Mouse (Mus musculus): ENCODE measurements at regions not wholly inside any gene's neighbourhood (a gene's known extent, or its start where the extent isn't known, plus 50 kb on each side); places are given as distances from the start of the nearest gene placed in this dataset.

GRCm38 (mm10) chr2:61267706-61268105 lies 304.7 kb upstream of the Rbms1 start:
- no peak overlapping the region for H3K27ac ChIP-seq
- ATAC-seq (ENCODE audit: insufficient number of reproducible peaks, low FRiP score, low TSS enrichment, low read depth), result no peak
- H3K4me2 ChIP-seq, result no peak overlapping the region
- no peaks in the 10 kb centered on the region for H3K9me3 ChIP-seq
- H3K4me3 ChIP-seq, result no peak overlapping the region
- no peaks in the 10 kb centered on the region for H3K36me3 ChIP-seq
- no peaks in the 10 kb centered on the region for H3K27me3 ChIP-seq
- no peaks in the 10 kb centered on the region for H3K4me1 ChIP-seq
- H3K9ac ChIP-seq, result no peak overlapping the region
- WGBS, result 76% methylated on average over 3 of the region's 3 CpGs

GRCm38 (mm10) chr2:61250068-61250800 lies 287.2 kb upstream of the Rbms1 start:
- Histone ChIP-seq H3K4me2 (no peak overlapping the region), H3K9me3 (no peaks in the 10 kb centered on the region), H3K36me3 (no peaks in the 10 kb centered on the region), H3K4me1 (no peaks in the 10 kb centered on the region; the same call in 1 of the 2 replicates), H3K9ac (no peak overlapping the region), H3K4me3 (no peak overlapping the region), H3K27ac (no peak overlapping the region), H3K27me3 (no peaks in the 10 kb centered on the region)
- 48% methylated on average over 9 of the region's 9 CpGs for WGBS
- no peak for ATAC-seq (ENCODE audit: insufficient number of reproducible peaks, low FRiP score, low TSS enrichment, low read depth)

DNA sequence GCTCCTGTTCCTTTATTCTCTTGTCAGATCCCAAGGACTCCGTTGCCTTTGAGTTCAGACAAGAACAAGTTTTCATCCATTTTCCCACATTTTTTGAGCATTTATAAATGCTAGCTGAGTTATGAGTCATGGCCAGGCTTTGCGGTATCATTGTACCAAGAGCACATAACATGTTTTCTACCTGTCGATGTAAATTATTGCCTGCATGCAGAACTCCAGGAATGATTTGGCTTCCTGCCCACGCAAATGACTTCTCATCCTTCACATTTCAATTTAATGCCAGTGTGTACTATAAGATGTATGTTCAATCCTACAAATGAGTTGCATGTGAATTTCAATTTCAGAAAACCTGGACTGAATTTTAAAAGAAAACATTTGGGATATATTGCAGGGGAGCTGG lies 285.0 kb upstream of the Rbms1 start:
- no peak for ATAC-seq (ENCODE audit: insufficient number of reproducible peaks, low FRiP score, low TSS enrichment, low read depth)
- WGBS, result 43% methylated on average over 4 of the region's 4 CpGs

DNA sequence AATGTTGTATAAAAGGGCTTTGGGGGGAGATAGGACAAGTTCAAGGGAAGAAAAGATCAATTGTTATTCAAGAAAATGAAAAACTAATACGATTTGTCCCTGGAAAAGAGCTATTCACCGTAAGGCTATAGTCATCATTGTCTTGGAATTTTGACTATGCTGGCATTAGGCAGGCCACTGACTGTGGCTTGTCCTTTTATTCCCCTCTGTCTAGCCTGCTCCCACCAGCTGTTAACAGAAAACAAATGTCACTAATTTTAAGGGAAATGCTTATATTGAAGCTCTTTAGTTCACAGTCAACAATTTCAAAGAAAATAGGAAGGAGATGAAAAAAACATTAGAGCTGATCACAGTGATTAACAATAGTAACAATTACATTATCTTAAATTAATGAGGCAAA lies 284.3 kb upstream of the Rbms1 start:
- Histone ChIP-seq H3K36me3 (no peaks in the 10 kb centered on the region), H3K27me3 (no peaks in the 10 kb centered on the region), H3K9ac (no peak overlapping the region), H3K4me2 (no peak overlapping the region), H3K27ac (no peak overlapping the region), H3K4me1 (no peaks in the 10 kb centered on the region; the same call in 1 of the 2 replicates), H3K9me3 (no peaks in the 10 kb centered on the region), H3K4me3 (no peak overlapping the region)
- ATAC-seq (ENCODE audit: insufficient number of reproducible peaks, low FRiP score, low TSS enrichment, low read depth), result no peak
- 38% methylated on average over 2 of the region's 2 CpGs for WGBS

More for the DNA sequence above, 285.0 kb upstream of the Rbms1 start:
- H3K4me3 ChIP-seq, result no peak overlapping the region
- no peak overlapping the region for H3K9ac ChIP-seq
- no peaks in the 10 kb centered on the region for H3K9me3 ChIP-seq
- no peaks in the 10 kb centered on the region for H3K27me3 ChIP-seq
- H3K27ac ChIP-seq, result no peak overlapping the region
- H3K4me1 ChIP-seq, result no peaks in the 10 kb centered on the region; the same call in 1 of the 2 replicates
- no peak overlapping the region for H3K4me2 ChIP-seq
- no peaks in the 10 kb centered on the region for H3K36me3 ChIP-seq

- no peaks in the 10 kb centered on the region for H3K9me3 ChIP-seq
- H3K4me2 ChIP-seq, result no peak overlapping the region
- H3K9ac ChIP-seq, result no peak overlapping the region
- 3% methylated on average over 3 of the region's 3 CpGs for WGBS
- H3K27me3 ChIP-seq, result no peaks in the 10 kb centered on the region
- H3K4me3 ChIP-seq, result no peak overlapping the region
- ATAC-seq (ENCODE audit: insufficient number of reproducible peaks, low FRiP score, low TSS enrichment, low read depth), result no peak
- H3K4me1 ChIP-seq, result no peaks in the 10 kb centered on the region; the same call in 1 of the 2 replicates
- no peaks in the 10 kb centered on the region for H3K36me3 ChIP-seq
- H3K27ac ChIP-seq, result no peak overlapping the region
Observed at GRCm38 (mm10) chr2:61246691-61247258, 283.8 kb upstream of the Rbms1 start.

DNA sequence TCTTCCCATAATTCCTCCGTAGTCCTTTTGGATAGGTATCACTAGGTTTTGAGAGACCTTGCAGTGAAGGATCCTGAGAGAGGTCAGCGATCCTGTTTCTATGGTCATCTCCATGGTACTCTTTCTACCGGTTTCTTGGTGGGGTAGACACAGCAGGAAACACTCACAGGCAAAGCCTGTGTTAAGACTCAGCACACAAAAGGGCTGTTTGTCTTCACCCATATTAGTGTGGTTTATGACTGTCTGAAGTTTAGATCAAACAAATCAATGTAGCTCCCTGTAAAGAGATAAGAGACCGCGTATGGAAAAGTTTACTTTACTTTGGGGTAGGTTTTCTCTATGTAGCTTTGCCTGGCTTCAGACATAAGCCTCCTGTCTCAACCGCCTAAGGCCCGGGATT lies 282.5 kb upstream of the Rbms1 start:
- Histone ChIP-seq H3K4me1 (no peaks in the 10 kb centered on the region; the same call in 1 of the 2 replicates), H3K27me3 (no peaks in the 10 kb centered on the region), H3K9ac (no peak overlapping the region), H3K9me3 (no peaks in the 10 kb centered on the region), H3K36me3 (no peaks in the 10 kb centered on the region), H3K27ac (no peak overlapping the region), H3K4me3 (no peak overlapping the region), H3K4me2 (no peak overlapping the region)
- WGBS, result 64% methylated on average over 7 of the region's 7 CpGs
- ATAC-seq (ENCODE audit: insufficient number of reproducible peaks, low FRiP score, low TSS enrichment, low read depth), result no peak

- Histone ChIP-seq H3K9me3 (no peaks in the 10 kb centered on the region), H3K4me3 (no peak overlapping the region), H3K4me2 (no peak overlapping the region), H3K9ac (no peak overlapping the region), H3K36me3 (no peaks in the 10 kb centered on the region), H3K27ac (no peak overlapping the region), H3K27me3 (no peaks in the 10 kb centered on the region), H3K4me1 (peaks cover 4% of the 10 kb centered on the region; the same call in 1 of the 2 replicates)
- no peak for ATAC-seq (ENCODE audit: insufficient number of reproducible peaks, low FRiP score, low TSS enrichment, low read depth)
- WGBS, result 50% methylated on average over 3 of the region's 3 CpGs
Observed at GRCm38 (mm10) chr2:61221676-61222075, 258.7 kb upstream of the Rbms1 start.

DNA sequence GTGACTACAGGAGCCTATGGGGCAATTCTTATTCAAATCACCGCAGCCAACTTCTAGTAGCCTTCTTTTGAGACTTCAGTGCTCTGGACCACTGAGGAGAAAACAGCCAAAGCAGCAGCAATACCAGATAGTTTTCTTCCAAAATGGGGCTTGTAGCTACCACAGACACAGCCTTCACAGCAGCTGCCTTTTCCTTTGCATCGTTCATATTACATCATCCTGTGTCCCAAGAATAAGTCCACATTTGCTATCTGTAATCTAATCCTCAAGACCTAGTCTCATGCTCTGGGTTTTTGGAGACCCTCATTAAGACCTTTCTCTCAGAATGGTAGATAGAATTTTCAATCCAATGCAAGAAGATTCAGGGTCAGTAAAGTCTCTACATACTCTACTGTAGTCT lies 258.2 kb upstream of the Rbms1 start:
- no peaks in the 10 kb centered on the region for H3K27me3 ChIP-seq
- 91% methylated on average over 2 of the region's 2 CpGs for WGBS
- no peak overlapping the region for H3K4me2 ChIP-seq
- no peaks in the 10 kb centered on the region for H3K36me3 ChIP-seq
- no peak overlapping the region for H3K4me3 ChIP-seq
- no peaks in the 10 kb centered on the region for H3K9me3 ChIP-seq
- peaks cover 4% of the 10 kb centered on the region; the same call in 1 of the 2 replicates for H3K4me1 ChIP-seq
- H3K27ac ChIP-seq, result no peak overlapping the region
- no peak for ATAC-seq (ENCODE audit: insufficient number of reproducible peaks, low FRiP score, low TSS enrichment, low read depth)
- no peak overlapping the region for H3K9ac ChIP-seq

DNA sequence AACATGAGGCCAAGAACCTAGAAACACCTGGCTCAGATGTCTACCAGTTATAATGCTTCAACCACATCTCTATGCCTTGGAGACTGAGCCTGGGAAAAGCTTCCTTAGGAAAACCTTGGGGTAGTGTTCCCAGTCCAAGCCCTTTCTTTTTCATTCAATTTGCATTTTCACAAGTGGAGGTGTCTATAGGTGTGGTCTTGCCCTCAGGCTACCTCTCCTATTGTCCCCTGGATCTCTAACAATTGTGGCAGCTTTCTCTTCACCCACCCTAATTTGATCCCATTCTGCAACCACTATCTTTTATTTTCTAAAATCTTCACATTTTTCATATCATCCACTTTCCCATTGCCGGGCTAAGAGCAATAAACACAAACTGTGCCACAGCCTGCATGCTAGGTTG lies 251.0 kb upstream of the Rbms1 start:
- H3K4me3 ChIP-seq, result no peak overlapping the region
- no peak overlapping the region for H3K27ac ChIP-seq
- no peaks in the 10 kb centered on the region for H3K4me1 ChIP-seq
- H3K9me3 ChIP-seq, result no peaks in the 10 kb centered on the region
- H3K4me2 ChIP-seq, result no peak overlapping the region
- H3K27me3 ChIP-seq, result no peaks in the 10 kb centered on the region
- no peaks in the 10 kb centered on the region for H3K36me3 ChIP-seq
- no peak for ATAC-seq (ENCODE audit: insufficient number of reproducible peaks, low FRiP score, low TSS enrichment, low read depth)
- 81% methylated on average over 1 of the region's 1 CpGs for WGBS
- no peak overlapping the region for H3K9ac ChIP-seq

DNA sequence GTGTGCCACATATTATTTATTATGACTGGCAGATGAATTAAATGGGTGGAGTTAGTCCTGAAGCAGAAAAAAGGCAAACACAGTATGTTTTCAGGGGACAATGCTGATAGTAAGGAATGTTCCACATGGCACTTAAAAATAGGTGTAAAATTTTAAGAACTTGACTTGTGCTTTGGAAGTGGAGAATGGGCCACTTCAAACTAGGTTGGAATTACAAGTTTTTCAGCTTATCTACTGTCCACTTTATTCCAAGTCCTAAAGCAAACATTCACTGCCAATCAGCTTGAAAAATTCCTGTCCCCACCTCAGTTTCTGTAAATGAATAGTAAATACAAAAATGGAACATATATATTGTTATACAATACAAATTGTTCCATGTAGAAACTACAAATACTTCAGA lies 238.4 kb upstream of the Rbms1 start:
- Histone ChIP-seq H3K9me3 (no peaks in the 10 kb centered on the region), H3K4me2 (no peak overlapping the region), H3K36me3 (no peaks in the 10 kb centered on the region), H3K27ac (no peak overlapping the region), H3K9ac (no peak overlapping the region), H3K27me3 (no peaks in the 10 kb centered on the region), H3K4me1 (no peaks in the 10 kb centered on the region), H3K4me3 (no peak overlapping the region)
- ATAC-seq (ENCODE audit: insufficient number of reproducible peaks, low FRiP score, low TSS enrichment, low read depth), result no peak

GRCm38 (mm10) chr2:61193976-61194375 lies 231.0 kb upstream of the Rbms1 start:
- H3K4me3 ChIP-seq, result no peak overlapping the region
- ATAC-seq (ENCODE audit: insufficient number of reproducible peaks, low FRiP score, low TSS enrichment, low read depth), result no peak
- no peak overlapping the region for H3K27ac ChIP-seq
- no peaks in the 10 kb centered on the region for H3K9me3 ChIP-seq
- no peaks in the 10 kb centered on the region for H3K36me3 ChIP-seq
- no peaks in the 10 kb centered on the region for H3K4me1 ChIP-seq
- WGBS, result 18% methylated on average over 2 of the region's 2 CpGs
- no peaks in the 10 kb centered on the region for H3K27me3 ChIP-seq
- H3K4me2 ChIP-seq, result no peak overlapping the region
- no peak overlapping the region for H3K9ac ChIP-seq

DNA sequence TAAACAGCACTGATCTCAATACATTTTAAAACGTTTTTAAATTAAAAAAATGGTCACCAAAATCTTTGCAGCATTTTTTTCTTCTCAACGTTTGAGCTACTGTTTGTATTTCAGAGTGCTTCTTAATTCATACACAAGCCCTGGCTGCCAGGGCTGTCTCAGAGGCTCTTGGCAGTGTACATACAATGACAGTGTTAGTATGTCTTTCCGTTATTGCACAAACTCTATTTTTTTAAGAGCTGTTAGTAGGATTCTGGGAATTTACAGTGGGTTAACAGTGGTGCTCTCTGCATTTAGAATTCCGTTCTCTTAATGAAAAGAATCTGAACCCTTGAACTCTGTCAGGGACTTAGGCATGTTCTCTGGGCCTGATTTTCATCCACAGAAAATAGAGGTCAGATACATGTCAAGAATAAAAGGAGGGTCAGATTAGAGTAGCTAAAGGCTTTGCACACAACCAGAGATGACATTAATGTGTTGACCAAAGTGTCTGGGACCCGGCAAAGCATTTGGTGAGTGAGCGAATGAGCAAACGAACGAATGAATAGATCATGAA lies 219.5 kb upstream of the Rbms1 start:
- Histone ChIP-seq H3K27ac (no peak overlapping the region), H3K36me3 (no peaks in the 10 kb centered on the region), H3K4me1 (no peaks in the 10 kb centered on the region), H3K27me3 (no peaks in the 10 kb centered on the region), H3K9me3 (no peaks in the 10 kb centered on the region), H3K4me2 (no peak overlapping the region), H3K4me3 (no peak overlapping the region), H3K9ac (no peak overlapping the region)
- 66% methylated on average over 8 of the region's 8 CpGs for WGBS
- ATAC-seq (ENCODE audit: insufficient number of reproducible peaks, low FRiP score, low TSS enrichment, low read depth), result no peak
